ENCODE assay signal across 28 mouse cellular contexts in genomic region chr7:101771604-101772003, GRCm38 (mm10). TPM values are rescaled to one million over a fixed set of nuclear protein-coding genes. Genes with fewer than 3 reads are reported as not detected.
DNase-seq lines count a peak whose midpoint lies in the region; ATAC-seq and TF ChIP-seq lines count a peak whose summit lies in the region.
"Had no signal": no experiment of that assay in that cellular context is flagged by ENCODE, and none has a peak within 500 bp of the region (broad histone marks: within the 10 kb centered on the region; RNA-seq: fewer than 3 reads in every experiment).

No protein-coding gene starts in this region.

- H3K36me3 ChIP-seq in limb, embryonic 14.5 days (ENCODE audit: control insufficient read depth, insufficient read depth, low read length): no peaks in the 10 kb centered on the region
- H3K36me3 ChIP-seq in limb, embryonic 10.5 days: peaks cover 4% of the 10 kb centered on the region; the same call in 1 of the 2 replicates
- no peaks in the 10 kb centered on the region for H3K36me3 ChIP-seq in heart, embryonic 16.5 days (ENCODE audit: control insufficient read depth, insufficient read depth)
- peaks cover 6% of the 10 kb centered on the region; the same call in 1 of the 2 replicates for H3K36me3 ChIP-seq in kidney, embryonic 14.5 days (ENCODE audit: control insufficient read depth, insufficient read depth, low read length)
- H3K36me3 ChIP-seq: heart, embryonic 15.5 days; liver, embryonic 15.5 days had no signal

- WGBS in limb, embryonic 14.5 days: 79% methylated on average over 1 of the region's 1 CpGs
- 70% methylated on average over 1 of the region's 1 CpGs for WGBS in limb, embryonic 10.5 days
- WGBS in heart, embryonic 16.5 days: 52% methylated on average over 1 of the region's 1 CpGs
- WGBS in kidney, embryonic 14.5 days: 78% methylated on average over 1 of the region's 1 CpGs

- no peaks in the 10 kb centered on the region for H3K9me3 ChIP-seq in limb, embryonic 14.5 days (ENCODE audit: control insufficient read depth, low read length)
- no peaks in the 10 kb centered on the region for H3K9me3 ChIP-seq in limb, embryonic 10.5 days (replicated peaks)
- H3K9me3 ChIP-seq in heart, embryonic 16.5 days (replicated peaks; ENCODE audit: control insufficient read depth, low read length): no peaks in the 10 kb centered on the region
- no peaks in the 10 kb centered on the region for H3K9me3 ChIP-seq in kidney, embryonic 14.5 days (ENCODE audit: control insufficient read depth, low read length)
- H3K9me3 ChIP-seq: heart, embryonic 15.5 days; hindbrain, embryonic 13.5 days; liver, embryonic 15.5 days had no signal

- intact Hi-C loops in heart, postnatal 14 days (cut with DNase I): no loop called here

- no peak for ATAC-seq in limb, embryonic 14.5 days (ENCODE audit: low FRiP score, low read depth)
- ATAC-seq in heart, embryonic 16.5 days (replicated peaks; ENCODE audit: extremely low read depth, insufficient read depth, low FRiP score): peak; percentile 18; the same call in 1 of the 2 replicates
- no peak for ATAC-seq in kidney, embryonic 14.5 days (ENCODE audit: low FRiP score, low TSS enrichment)
- ATAC-seq: CD4-positive, CD25-positive, alpha-beta regulatory T cell, adult 4 months; forebrain, embryonic 16.5 days; intestine, postnatal 0 days had no signal

- no peak overlapping the region for H3K4me2 ChIP-seq in limb, embryonic 14.5 days (replicated peaks; ENCODE audit: low read depth, low read length, severe bottlenecking)
- no peak overlapping the region for H3K4me2 ChIP-seq in heart, embryonic 16.5 days (ENCODE audit: low read depth, low read length)
- H3K4me2 ChIP-seq in kidney, embryonic 14.5 days (replicated peaks; ENCODE audit: low read depth, low read length): no peak overlapping the region
- H3K4me2 ChIP-seq: heart, embryonic 15.5 days; hindbrain, embryonic 13.5 days; liver, embryonic 15.5 days; lung, embryonic 14.5 days had no signal

- peak; percentile 12 to 13 for DNase-seq in heart, adult 9 months (ENCODE audit: low spot score in 2 of 2)
- no peak for DNase-seq in heart, postnatal 14 days
- no peak for DNase-seq in limb, embryonic 14.5 days (ENCODE audit: low spot score)
- DNase-seq in limb, embryonic 10.5 days (ENCODE audit: low spot score): no peak
- no peak for DNase-seq in spleen, postnatal 4 days (ENCODE audit: low spot score in 2 of 2)
- DNase-seq: adrenal gland, adult 2 months; cerebellum, adult 2 months; cerebellum, postnatal 14 days; gastrocnemius, adult 2 months; gastrocnemius, postnatal 36 days; kidney, adult 9 months; kidney, postnatal 14 days; left cerebral cortex, postnatal 4 days; liver; lung, embryonic 14.5 days; lung, postnatal 14 days; thymus, postnatal 4 days had no signal

- no peak for TF ChIP-seq POLR2A in limb, embryonic 14.5 days (IDR thresholded peaks at IDR 0.05; ENCODE audit: borderline replicate concordance, extremely low read depth, insufficient read depth, insufficient read length)

- no peak overlapping the region for H3K4me3 ChIP-seq in limb, embryonic 14.5 days (replicated peaks; ENCODE audit: low read length)
- no peak overlapping the region for H3K4me3 ChIP-seq in limb, embryonic 10.5 days
- no peak overlapping the region for H3K4me3 ChIP-seq in heart, embryonic 16.5 days (ENCODE audit: low read length)
- H3K4me3 ChIP-seq in kidney, embryonic 14.5 days (ENCODE audit: low read length): no peak overlapping the region
- H3K4me3 ChIP-seq: gastrocnemius, adult 2 months; heart, embryonic 15.5 days; hindbrain, embryonic 13.5 days; liver, embryonic 15.5 days had no signal

- H3K9ac ChIP-seq in limb, embryonic 14.5 days (ENCODE audit: low read depth, low read length, severe bottlenecking): no peak overlapping the region
- no peak overlapping the region for H3K9ac ChIP-seq in heart, embryonic 16.5 days (ENCODE audit: low read length)
- H3K9ac ChIP-seq in kidney, embryonic 14.5 days (ENCODE audit: low read depth, low read length): no peak overlapping the region
- H3K9ac ChIP-seq: heart, embryonic 15.5 days; hindbrain, embryonic 13.5 days; liver, embryonic 15.5 days; lung, embryonic 14.5 days had no signal

- peak overlapping the region; percentile 8; the same call in 1 of the 2 replicates for H3K27ac ChIP-seq in limb, embryonic 14.5 days (replicated peaks; ENCODE audit: low read depth, low read length)
- H3K27ac ChIP-seq in limb, embryonic 10.5 days: no peak overlapping the region; the same call in 1 of the 2 replicates
- H3K27ac ChIP-seq in heart, embryonic 16.5 days (ENCODE audit: low read length): no peak overlapping the region
- H3K27ac ChIP-seq in kidney, embryonic 14.5 days (ENCODE audit: low read depth, low read length): no peak overlapping the region
- H3K27ac ChIP-seq: gastrocnemius, adult 2 months; heart, embryonic 15.5 days; hindbrain, embryonic 13.5 days; liver, embryonic 15.5 days had no signal

- no peaks in the 10 kb centered on the region for H3K27me3 ChIP-seq in limb, embryonic 14.5 days (ENCODE audit: control insufficient read depth, insufficient read depth, low read length)
- H3K27me3 ChIP-seq in limb, embryonic 10.5 days (ENCODE audit: low read depth, poor library complexity, severe bottlenecking): no peaks in the 10 kb centered on the region
- no peaks in the 10 kb centered on the region for H3K27me3 ChIP-seq in heart, embryonic 16.5 days (ENCODE audit: control insufficient read depth, insufficient read depth, low read length)
- no peaks in the 10 kb centered on the region for H3K27me3 ChIP-seq in kidney, embryonic 14.5 days (ENCODE audit: control insufficient read depth, insufficient read depth, low read length)
- H3K27me3 ChIP-seq: heart, embryonic 15.5 days; hindbrain, embryonic 13.5 days; liver, embryonic 15.5 days had no signal

- H3K4me1 ChIP-seq in limb, embryonic 14.5 days (ENCODE audit: control insufficient read depth, insufficient read depth, low read length): peaks cover 7% of the 10 kb centered on the region
- H3K4me1 ChIP-seq in limb, embryonic 10.5 days: peaks cover 15% of the 10 kb centered on the region
- peaks cover 11% of the 10 kb centered on the region for H3K4me1 ChIP-seq in heart, embryonic 16.5 days (ENCODE audit: control insufficient read depth, insufficient read depth, low read length)
- 0 out of 2 replicates have a peak, but pooled peaks cover 7% of the 10 kb centered on the region for H3K4me1 ChIP-seq in kidney, embryonic 14.5 days (ENCODE audit: control insufficient read depth, insufficient read depth, low read length)
- H3K4me1 ChIP-seq: liver, embryonic 15.5 days had no signal

RNA-seq across cellular contexts. Expression of gene Phox2a, which starts 46.5 kb away (rescaled TPM):
- under 1 TPM; 0.50 to 0.61 TPM for total RNA-seq in heart, postnatal 14 days (2021)
- 0.13 and 0.41 TPM in 2 replicates for polyA plus RNA-seq in limb, embryonic 14.5 days (2012; rRNA removed)
- 0.26 TPM in 1 of 2 replicates, not detected in the other for polyA plus RNA-seq in limb, embryonic 14.5 days (2014; fragmentation: Nextera tagmentation; extraction: Ambion mirVana)
- polyA plus RNA-seq in limb, embryonic 10.5 days (2016; fragmentation: Nextera tagmentation; extraction: Ambion mirVana): 0.11 TPM in 1 of 2 replicates, not detected in the other
- 0.15 and 0.32 TPM in 2 replicates for polyA plus RNA-seq in heart, embryonic 16.5 days (2015; fragmentation: Nextera tagmentation; extraction: Ambion mirVana)
- polyA plus RNA-seq in kidney, embryonic 14.5 days (2014; fragmentation: Nextera tagmentation; extraction: Ambion mirVana): not detected in 2 replicates
- total RNA-seq: gastrocnemius, adult 2 months; gastrocnemius, postnatal 36 days; layer of hippocampus, postnatal 25 days; left cerebral cortex, postnatal 4 days; monocyte, adult 5-6 weeks had no signal
- polyA plus RNA-seq: CD4-positive, CD25-positive, alpha-beta regulatory T cell, adult 4 months; forebrain, embryonic 16.5 days; liver, embryonic 15.5 days; thymus, postnatal 0 days had no signal

Comparison
In these comparisons a context has a peak if more than half of its experiments do, and no peak if none do; other contexts are left out.
1. DNase-seq: peak in heart, adult 9 months (2 of 2); none in heart, postnatal 14 days (0 of 2), limb, embryonic 14.5 days (single experiment), limb, embryonic 10.5 days (single experiment) and spleen, postnatal 4 days (0 of 2).